Mouse (Mus musculus) embryonic facial prominence, embryonic 13.5 days (tissue): ENCODE measurements around the gene Lnpep. TPM values are rescaled to one million over a fixed set of nuclear protein-coding genes. Genes with fewer than 3 reads are reported as not detected.
"Not testable (repeated sequence)": the region's sequence is repeated elsewhere in the genome, so short reads cannot be mapped to it uniquely, and the experiment has no call there.

ENCODE experiments used
- ATAC-seq: fragments of 200-750 bp; cut with Nextera tagmentation; 2 replicates; pipeline ENCODE4 v1.8.0; 2017; ENCODE audit warnings: low read depth; ENCODE audit not compliant: insufficient number of reproducible peaks, insufficient read depth, low FRiP score, low TSS enrichment
- H3K27ac ChIP-seq: fragments of 300-500 bp; sonication (generic); 2 replicates; pipeline ENCODE4 v1.5.1; 2015; ENCODE audit warnings: moderate library complexity, mild to moderate bottlenecking, inconsistent platforms
- H3K27me3 ChIP-seq: fragments of 300-500 bp; sonication (generic); 2 replicates; pipeline ENCODE4 v1.6.1; 2015; ENCODE audit warnings: mild to moderate bottlenecking, inconsistent platforms
- H3K36me3 ChIP-seq: fragments of 300-500 bp; sonication (generic); 2 replicates; pipeline ENCODE4 v1.6.1; 2015; ENCODE audit warnings: mild to moderate bottlenecking, inconsistent platforms
- H3K4me1 ChIP-seq: fragments of 300-500 bp; sonication (generic); 2 replicates; pipeline ENCODE4 v1.6.1; 2015; ENCODE audit warnings: inconsistent platforms
- H3K4me2 ChIP-seq: fragments of 300-500 bp; sonication (generic); 2 replicates; pipeline ENCODE4 v1.6.1; 2015; ENCODE audit warnings: moderate library complexity, mild to moderate bottlenecking, inconsistent platforms
- H3K4me3 ChIP-seq: fragments of 300-500 bp; sonication (generic); 2 replicates; pipeline ENCODE4 v1.5.1; 2015; ENCODE audit warnings: mild to moderate bottlenecking, inconsistent platforms
- H3K9ac ChIP-seq: fragments of 300-500 bp; sonication (generic); 2 replicates; pipeline ENCODE4 v1.6.1; 2015; ENCODE audit warnings: mild to moderate bottlenecking, inconsistent platforms
- H3K9me3 ChIP-seq: fragments of 300-500 bp; sonication (generic); 2 replicates; pipeline ENCODE4 v1.6.1; 2016; ENCODE audit warnings: inconsistent platforms
- WGBS: fragments of 180-500 bp; shearing (Covaris S2); methylation state at CpG from one replicate; pipeline ENCODE4 v1.1.7; 2015; ENCODE audit warnings: mixed read lengths; 5-methylcytosine and 5-hydroxymethylcytosine counted together
- polyA plus RNA-seq: library from polyadenylated mRNA; unstranded; fragments of >200 nt; fragmentation: Nextera tagmentation; extraction: Ambion mirVana; gene quantifications from 2 replicates; pipeline ENCODE4 v1.2.1, GENCODE M21; 2015

Lnpep gene
- 11.5 and 13.3 TPM in 2 replicates for polyA plus RNA-seq

- Histone ChIP-seq H3K9ac (peak within 1 kb of the TSS; percentile 95), H3K9me3 (no peaks in the 10 kb centered on the region), H3K4me1 (peaks cover 5% of the 10 kb centered on the region), H3K36me3 (no peaks in the 10 kb centered on the region), H3K27ac (peak within 1 kb of the TSS; percentile 100), H3K4me3 (peak within 1 kb of the TSS; percentile 94), H3K27me3 (no peaks in the 10 kb centered on the region), H3K4me2 (peak within 1 kb of the TSS; percentile 68)
- whole genome bisulfite sequencing = under 1% methylated on average over 44 of the region's 44 CpGs
- peak; percentile 95 for ATAC-seq
Measured at GRCm38 (mm10) chr17:17624957-17625586, at the start of gene Lnpep. Gene Lnpep (minus strand): TSS chr17:17625050.

DNA sequence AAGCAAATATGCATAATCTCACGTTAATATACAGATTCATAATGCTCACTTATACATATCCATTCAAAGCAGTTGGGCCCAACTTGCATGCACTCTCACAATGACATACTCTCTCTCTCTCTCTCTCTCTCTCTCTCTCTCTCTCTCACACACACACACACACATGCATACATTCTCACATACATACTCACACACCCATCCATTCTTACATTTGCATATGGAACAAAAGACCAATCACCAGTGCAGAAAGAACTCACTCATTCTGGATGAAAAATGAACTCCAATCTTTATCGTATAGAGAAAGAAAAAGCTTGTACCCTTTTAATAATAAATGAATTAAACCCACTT lies 31.0 kb upstream of the Lnpep start:
- Histone ChIP-seq H3K4me1 (no peaks in the 10 kb centered on the region), H3K27ac (no peak overlapping the region), H3K27me3 (no peaks in the 10 kb centered on the region), H3K4me2 (no peak overlapping the region), H3K4me3 (no peak overlapping the region), H3K9ac (no peak overlapping the region), H3K9me3 (no peaks in the 10 kb centered on the region), H3K36me3 (no peaks in the 10 kb centered on the region)
- whole genome bisulfite sequencing = 46% methylated on average over 2 of the region's 2 CpGs
- no peak for ATAC-seq

DNA sequence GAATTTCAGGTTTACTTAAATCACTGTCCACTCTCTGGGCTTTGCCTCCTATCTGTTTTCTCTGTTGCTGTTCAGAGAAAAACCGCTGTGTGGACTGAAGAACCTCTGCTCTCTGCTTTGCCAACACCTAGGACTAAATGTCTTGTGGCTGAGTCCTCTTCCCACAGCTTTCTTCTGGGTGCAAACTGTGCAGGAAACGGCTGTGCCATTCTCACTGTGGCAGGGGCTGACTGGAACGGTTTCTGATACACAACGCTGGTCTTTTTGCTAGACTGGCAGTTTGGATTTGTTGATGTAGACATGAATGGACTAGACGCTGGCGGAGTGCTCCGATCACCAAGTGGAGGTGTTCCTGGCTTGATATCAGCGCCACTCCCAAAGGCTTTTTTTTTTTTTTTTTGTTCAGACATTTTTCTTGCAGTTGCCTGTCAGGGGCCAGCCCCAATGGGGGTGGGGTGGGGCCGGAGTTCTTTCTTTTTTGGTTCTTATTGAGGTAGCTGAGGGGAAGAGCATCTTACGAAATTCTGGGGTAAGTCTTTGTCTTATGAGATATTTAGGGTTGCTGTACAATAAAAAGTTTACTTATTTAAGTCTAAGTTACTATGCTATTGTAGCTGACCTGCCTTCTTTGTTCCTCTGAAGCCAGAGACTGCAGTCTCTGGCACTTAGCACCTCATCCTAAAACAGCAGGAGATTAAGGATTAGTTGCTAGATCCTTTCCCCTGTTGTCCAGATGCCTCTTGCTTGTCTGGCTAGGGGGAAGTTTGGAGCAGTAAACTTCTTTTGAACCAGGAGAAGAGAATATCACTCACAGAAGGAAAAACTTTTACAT lies 30.4 kb upstream of the Lnpep start:
- no peak overlapping the region for H3K4me2 ChIP-seq
- no peak overlapping the region for H3K9ac ChIP-seq
- ATAC-seq = no peak

DNA sequence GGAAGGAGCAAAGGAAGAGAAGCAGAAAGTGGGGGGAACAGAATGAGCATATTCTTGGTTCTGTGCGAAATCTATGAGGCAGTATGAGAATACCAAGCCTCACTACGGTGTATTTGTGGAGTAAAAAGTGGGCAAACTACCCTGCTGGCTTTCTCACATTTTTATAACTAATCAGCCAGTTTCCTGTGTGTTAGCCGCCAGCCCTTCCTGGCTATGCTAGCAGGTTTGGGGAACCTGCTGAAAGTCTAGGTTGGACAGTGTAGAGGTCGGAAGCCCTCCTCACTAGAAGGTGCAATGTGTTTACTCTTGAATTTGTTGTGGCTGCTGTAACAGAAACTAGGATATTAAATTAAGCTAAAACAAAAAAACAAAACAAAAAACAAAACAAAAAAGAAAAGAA lies 27.7 kb upstream of the Lnpep start:
- no peak overlapping the region for H3K4me2 ChIP-seq
- H3K4me3 ChIP-seq = no peak overlapping the region
- ATAC-seq = no peak
- WGBS = 75% methylated on average over 4 of the region's 4 CpGs
- no peaks in the 10 kb centered on the region for H3K27me3 ChIP-seq
- no peaks in the 10 kb centered on the region for H3K9me3 ChIP-seq
- H3K4me1 ChIP-seq = no peaks in the 10 kb centered on the region
- H3K9ac ChIP-seq = no peak overlapping the region
- H3K36me3 ChIP-seq = no peaks in the 10 kb centered on the region
- no peak overlapping the region for H3K27ac ChIP-seq

More for the DNA sequence above, 30.4 kb upstream of the Lnpep start:
- Histone ChIP-seq H3K4me1 (no peaks in the 10 kb centered on the region), H3K36me3 (no peaks in the 10 kb centered on the region), H3K9me3 (no peaks in the 10 kb centered on the region), H3K27me3 (no peaks in the 10 kb centered on the region), H3K4me3 (no peak overlapping the region), H3K27ac (no peak overlapping the region)
- 32% methylated on average over 10 of the region's 10 CpGs for WGBS

DNA sequence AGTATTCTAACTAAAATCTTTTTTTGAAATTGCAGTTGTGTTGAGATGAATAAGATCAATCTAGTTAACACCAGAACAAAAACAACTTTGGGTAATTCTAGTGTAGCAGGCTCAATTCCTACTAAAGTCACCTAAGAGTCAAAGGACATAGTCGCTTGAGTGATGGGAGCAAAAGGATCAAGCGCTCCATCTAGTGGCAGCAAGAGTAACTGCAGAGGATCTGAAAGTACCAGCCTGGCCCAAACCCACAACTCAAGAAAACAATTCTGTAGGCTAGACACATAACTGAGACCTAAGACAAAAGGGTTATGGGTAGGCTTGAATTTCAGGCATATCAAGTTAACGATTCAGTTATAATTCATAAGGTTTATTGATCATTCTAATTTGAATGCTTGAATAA lies 20.9 kb upstream of the Lnpep start:
- ATAC-seq = no peak
- no peaks in the 10 kb centered on the region for H3K36me3 ChIP-seq
- H3K27ac ChIP-seq = no peak overlapping the region
- no peak overlapping the region for H3K4me2 ChIP-seq
- no peaks in the 10 kb centered on the region for H3K9me3 ChIP-seq
- 2% methylated on average over 3 of the region's 3 CpGs for WGBS
- no peak overlapping the region for H3K4me3 ChIP-seq
- H3K27me3 ChIP-seq = no peaks in the 10 kb centered on the region
- no peak overlapping the region for H3K9ac ChIP-seq
- no peaks in the 10 kb centered on the region for H3K4me1 ChIP-seq

DNA sequence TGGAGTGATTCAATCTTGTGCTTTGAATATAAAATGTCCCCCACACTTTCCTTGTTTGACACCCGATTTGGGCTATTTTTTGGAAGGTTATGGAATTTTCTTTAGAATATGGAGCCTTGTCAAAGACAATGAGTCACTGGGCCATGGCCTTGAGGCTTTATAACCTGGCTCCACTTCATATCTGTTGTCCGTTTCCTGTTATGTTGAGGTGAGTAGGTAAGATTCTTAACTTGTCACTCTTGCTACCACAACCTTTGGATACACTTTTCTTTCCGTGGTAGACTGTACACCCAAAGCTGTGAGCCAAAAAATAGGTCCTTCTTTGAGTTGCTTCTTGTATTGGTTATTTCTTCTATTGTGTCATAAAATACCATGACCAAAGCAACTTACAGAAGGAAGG lies 12.5 kb upstream of the Lnpep start:
- no peak for ATAC-seq
- Histone ChIP-seq H3K9me3 (no peaks in the 10 kb centered on the region), H3K4me1 (no peaks in the 10 kb centered on the region), H3K36me3 (no peaks in the 10 kb centered on the region), H3K9ac (no peak overlapping the region), H3K27me3 (no peaks in the 10 kb centered on the region), H3K4me2 (no peak overlapping the region), H3K4me3 (no peak overlapping the region), H3K27ac (no peak overlapping the region)
- WGBS = 82% methylated on average over 3 of the region's 3 CpGs

GRCm38 (mm10) chr17:17636147-17636546 lies 11.3 kb upstream of the Lnpep start:
- Histone ChIP-seq H3K4me1 (no peaks in the 10 kb centered on the region), H3K27ac (no peak overlapping the region), H3K4me3 (no peak overlapping the region), H3K9ac (no peak overlapping the region), H3K27me3 (no peaks in the 10 kb centered on the region), H3K4me2 (no peak overlapping the region), H3K9me3 (no peaks in the 10 kb centered on the region), H3K36me3 (no peaks in the 10 kb centered on the region)
- WGBS = 38% methylated on average over 3 of the region's 3 CpGs
- no peak for ATAC-seq

- Histone ChIP-seq H3K36me3 (no peaks in the 10 kb centered on the region), H3K9ac (no peak overlapping the region), H3K4me1 (no peaks in the 10 kb centered on the region), H3K4me3 (no peak overlapping the region), H3K4me2 (no peak overlapping the region), H3K9me3 (no peaks in the 10 kb centered on the region), H3K27me3 (no peaks in the 10 kb centered on the region), H3K27ac (no peak overlapping the region)
- WGBS = 91% methylated on average over 2 of the region's 2 CpGs
- no peak for ATAC-seq
Measured at GRCm38 (mm10) chr17:17634033-17634432, 9.2 kb upstream of the Lnpep start.

- ATAC-seq = no peak
- no peaks in the 10 kb centered on the region for H3K27me3 ChIP-seq
- H3K4me2 ChIP-seq = no peak overlapping the region
- no peak overlapping the region for H3K27ac ChIP-seq
- no peaks in the 10 kb centered on the region for H3K9me3 ChIP-seq
- no peak overlapping the region for H3K4me3 ChIP-seq
- no peaks in the 10 kb centered on the region for H3K36me3 ChIP-seq
- no peak overlapping the region for H3K9ac ChIP-seq
- no peaks in the 10 kb centered on the region for H3K4me1 ChIP-seq
Measured at GRCm38 (mm10) chr17:17631985-17632384, 7.1 kb upstream of the Lnpep start.

DNA sequence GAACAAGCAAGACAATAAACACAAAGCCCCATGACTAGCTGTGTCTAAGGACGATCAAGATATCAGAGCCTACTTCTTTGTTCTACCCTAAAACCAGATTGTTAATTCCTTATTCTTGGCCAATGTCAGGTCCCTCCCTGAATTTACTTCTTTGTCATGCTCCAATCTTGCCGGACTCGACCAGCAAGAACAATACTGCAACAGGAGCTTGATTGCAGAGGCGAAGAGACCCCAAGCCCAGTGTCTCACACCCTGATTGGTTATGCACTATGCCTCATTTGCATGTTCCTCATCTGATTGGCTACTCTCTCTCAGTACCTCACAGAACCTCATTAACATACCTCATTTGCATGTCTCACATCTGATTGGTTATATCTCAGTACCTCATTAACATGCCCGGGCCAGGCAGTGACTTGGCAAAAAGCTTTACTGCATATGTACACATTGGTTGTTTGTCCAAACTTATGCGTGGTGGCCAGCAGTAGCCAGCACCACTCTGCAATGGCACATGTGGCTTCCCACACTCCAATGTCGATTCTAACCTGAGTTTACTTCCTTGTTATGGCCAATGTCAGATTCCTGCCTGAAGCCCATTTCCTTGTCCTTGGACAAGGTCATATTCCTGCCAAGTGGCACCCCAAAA lies 3.5 kb upstream of the Lnpep start:
- not testable (repeated sequence) for H3K4me1 ChIP-seq, H3K4me3 ChIP-seq, H3K36me3 ChIP-seq, H3K9ac ChIP-seq, H3K4me2 ChIP-seq, H3K27ac ChIP-seq, H3K9me3 ChIP-seq, ATAC-seq, H3K27me3 ChIP-seq
- WGBS = 93% methylated on average over 7 of the region's 7 CpGs

DNA sequence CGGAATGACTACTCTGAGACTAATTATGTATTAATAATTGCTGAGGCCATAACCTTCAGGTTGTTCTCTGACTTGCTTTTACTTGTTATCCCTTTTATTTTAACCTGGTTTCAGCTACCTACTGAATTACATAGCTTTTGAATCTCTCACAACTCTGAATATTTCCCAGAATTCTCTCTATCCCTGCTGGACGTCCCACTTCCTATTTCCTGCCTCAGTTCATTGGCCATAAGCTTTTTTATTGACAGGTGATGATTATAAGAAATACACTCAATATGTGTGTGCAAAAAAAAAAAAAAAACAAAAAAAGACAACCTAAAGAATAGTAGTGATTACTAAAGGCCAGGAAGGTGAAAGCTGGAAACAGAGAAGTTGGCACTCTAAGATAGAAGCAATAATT lies 2.7 kb upstream of the Lnpep start:
- Histone ChIP-seq H3K9me3 (no peaks in the 10 kb centered on the region), H3K27me3 (no peaks in the 10 kb centered on the region), H3K36me3 (no peaks in the 10 kb centered on the region), H3K4me2 (no peak overlapping the region), H3K9ac (no peak overlapping the region), H3K4me1 (peaks cover 5% of the 10 kb centered on the region), H3K27ac (no peak overlapping the region), H3K4me3 (no peak overlapping the region)
- WGBS = 84% methylated on average over 2 of the region's 2 CpGs
- no peak for ATAC-seq
